Mouse (Mus musculus): ENCODE measurements around the gene Arhgap33.
"Not testable (repeated sequence)": the region's sequence is repeated elsewhere in the genome, so short reads cannot be mapped to it uniquely, and the experiment has no call there.

Gene Arhgap33

DNA sequence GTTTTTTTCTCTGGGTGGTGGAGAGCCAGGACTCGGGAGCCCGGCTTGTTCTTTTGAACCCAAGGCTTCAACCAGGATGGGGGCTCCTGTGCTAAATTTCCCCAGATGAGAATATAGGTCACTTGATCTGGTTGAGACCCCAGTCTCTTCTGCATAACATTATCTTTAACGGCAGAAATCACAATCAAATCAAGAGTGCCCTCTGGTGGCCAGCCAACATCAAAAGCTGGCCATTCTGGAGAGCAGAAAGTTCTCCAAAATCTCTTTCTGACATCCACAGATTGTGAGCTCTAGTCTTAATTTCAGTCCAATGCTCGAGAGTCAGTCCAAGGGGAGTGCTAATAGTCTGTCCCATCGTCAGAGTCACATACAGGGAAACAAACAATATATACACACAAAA, 33.7 kb downstream of the Arhgap33 start:
- DNase-seq (ENCODE audit: extremely low spot score, low read depth, low spot score) = not testable (repeated sequence)

- DNase-seq (ENCODE audit: extremely low spot score, low read depth, low spot score) = not testable (repeated sequence)
Observed at GRCm38 (mm10) chr7:30495506-30496042, 39.3 kb downstream of the Arhgap33 start.

GRCm38 (mm10) chr7:30493401-30493931, 41.4 kb downstream of the Arhgap33 start, which contains the start of gene Prodh2:
TSS of gene Prodh2 (plus strand) at chr7:30493622.
- no peak for DNase-seq (ENCODE audit: extremely low spot score, low read depth, low spot score)

DNA sequence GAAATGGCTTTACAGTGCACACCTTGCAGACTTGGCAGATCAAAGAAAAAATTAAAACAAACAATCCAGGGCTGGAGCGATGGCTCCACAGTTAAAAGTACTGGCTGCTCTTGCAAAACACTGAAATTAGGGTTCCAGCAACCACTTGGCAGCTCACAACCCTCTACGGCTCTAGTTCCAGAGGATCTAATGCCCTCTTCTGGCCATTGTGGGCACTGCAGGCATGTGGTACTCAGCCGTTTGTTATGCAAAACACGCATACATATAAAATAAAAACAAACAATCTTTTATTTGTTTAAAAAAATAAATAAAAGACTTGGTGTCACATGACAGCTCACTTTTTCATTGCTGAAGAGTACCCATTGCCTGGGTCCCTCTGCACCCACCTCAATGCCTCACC, 42.1 kb downstream of the Arhgap33 start:
- peak; percentile 31 for DNase-seq (ENCODE audit: extremely low spot score, low read depth, low spot score)

GRCm38 (mm10) chr7:30490957-30491307, 43.9 kb downstream of the Arhgap33 start:
- DNase-seq (ENCODE audit: extremely low spot score, low read depth, low spot score) = no peak

GRCm38 (mm10) chr7:30490251-30490956, 44.5 kb downstream of the Arhgap33 start:
- DNase-seq (ENCODE audit: extremely low spot score, low read depth, low spot score) = no peak

DNA sequence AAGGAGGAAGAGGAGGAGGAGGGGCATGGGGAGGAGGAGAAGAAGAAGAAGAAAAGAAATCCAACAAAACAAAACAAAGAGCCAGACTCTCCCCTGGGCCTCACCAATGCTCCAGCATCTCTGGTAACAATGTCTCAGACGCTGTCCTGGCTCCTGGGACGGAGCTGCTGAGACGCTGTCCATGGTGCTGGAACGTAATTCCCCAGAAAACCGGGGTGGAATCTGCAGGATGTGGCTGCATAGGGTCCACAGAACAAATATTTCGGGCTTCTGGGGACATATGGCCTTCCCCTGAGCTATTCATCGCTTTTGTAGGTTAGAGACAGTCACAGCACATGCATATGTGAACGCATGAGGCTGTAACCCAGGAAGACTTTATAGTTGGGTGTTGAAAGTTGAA, 50.6 kb downstream of the Arhgap33 start:
- peak; percentile 35 for DNase-seq (ENCODE audit: extremely low spot score, low read depth, low spot score)

- no peak for DNase-seq (ENCODE audit: extremely low spot score, low read depth, low spot score)
Observed at GRCm38 (mm10) chr7:30477415-30478381, 57.2 kb downstream of the Arhgap33 start.

DNA sequence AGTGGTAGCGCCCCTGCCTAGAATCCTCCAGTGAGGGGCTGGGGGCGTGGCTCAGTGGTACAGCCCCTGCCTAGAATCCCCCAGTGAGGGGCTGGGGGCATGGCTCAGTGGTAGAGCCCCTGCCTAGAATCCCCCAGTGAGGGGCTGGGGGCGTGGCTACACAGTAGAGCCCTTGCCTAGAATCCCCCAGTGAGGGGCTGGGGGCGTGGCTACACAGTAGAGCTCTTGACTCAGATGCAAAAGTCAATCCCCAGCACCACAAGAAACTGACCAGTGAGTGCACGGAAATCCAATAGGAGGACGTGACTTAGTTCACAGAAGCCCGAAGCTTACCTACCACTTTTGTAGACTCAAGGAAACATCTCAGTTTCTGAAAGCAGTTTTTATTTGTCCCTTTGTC, 58.7 kb downstream of the Arhgap33 start:
- DNase-seq (ENCODE audit: extremely low spot score, low read depth, low spot score) = not testable (repeated sequence)

DNA sequence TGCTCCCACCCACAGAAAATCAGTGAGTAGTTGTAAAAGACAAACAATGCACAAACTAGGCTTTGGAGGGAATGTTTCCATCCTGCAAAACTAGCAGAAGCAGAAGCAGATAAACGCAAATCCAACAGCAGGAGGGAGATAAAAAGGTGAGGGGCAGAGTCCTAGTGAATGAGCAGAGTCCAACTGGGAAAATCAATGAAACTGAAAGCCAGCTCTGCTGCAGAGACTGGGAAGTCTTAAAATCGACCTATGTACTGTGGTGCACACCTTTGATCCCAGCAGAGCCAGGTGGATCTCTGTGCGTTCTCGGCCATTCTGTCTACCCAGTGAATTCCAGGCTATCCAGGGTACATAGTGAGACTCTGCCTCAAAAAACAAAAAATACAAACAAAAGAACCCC, 59.9 kb downstream of the Arhgap33 start:
- DNase-seq (ENCODE audit: extremely low spot score, low read depth, low spot score) = no peak

GRCm38 (mm10) chr7:30472411-30472810, 62.4 kb downstream of the Arhgap33 start:
- no peak for DNase-seq (ENCODE audit: extremely low spot score, low read depth, low spot score)

Measured in hindlimb bud, embryonic 11.5 days (tissue).